ENCODE assay signal across 13 mouse cellular contexts in genomic region chr8:13340650-13341049, GRCm38 (mm10). TPM values are rescaled to one million over a fixed set of nuclear protein-coding genes. Genes with fewer than 3 reads are reported as not detected.
DNase-seq lines count a peak whose midpoint lies in the region; ATAC-seq and TF ChIP-seq lines count a peak whose summit lies in the region.
"Had no signal": no experiment of that assay in that cellular context is flagged by ENCODE, and none has a peak within 500 bp of the region (broad histone marks: within the 10 kb centered on the region; RNA-seq: fewer than 3 reads in every experiment).

No protein-coding gene starts in this region.

- peak overlapping the region; percentile 87 for H3K4me2 ChIP-seq in kidney, embryonic 15.5 days
- H3K4me2 ChIP-seq in embryonic facial prominence, embryonic 15.5 days (replicated peaks): peak overlapping the region; percentile 74
- peak overlapping the region; percentile 87 for H3K4me2 ChIP-seq in liver, embryonic 14.5 days (ENCODE audit: low read depth)

- no peak overlapping the region for H3K27ac ChIP-seq in kidney, embryonic 15.5 days
- H3K27ac ChIP-seq in ES-Bruce4 (ENCODE audit: insufficient read depth, low read length): no peak overlapping the region; the same call in 1 of the 2 replicates
- no peak overlapping the region for H3K27ac ChIP-seq in embryonic facial prominence, embryonic 15.5 days (replicated peaks)
- no peak overlapping the region; the same call in 1 of the 2 replicates for H3K27ac ChIP-seq in liver, embryonic 14.5 days

- H3K4me1 ChIP-seq in kidney, embryonic 15.5 days: peaks cover 27% of the 10 kb centered on the region
- peaks cover 6% of the 10 kb centered on the region for H3K4me1 ChIP-seq in ES-Bruce4 (ENCODE audit: control insufficient read depth, insufficient read depth, low read length)
- H3K4me1 ChIP-seq in embryonic facial prominence, embryonic 15.5 days: peaks cover 19% of the 10 kb centered on the region
- H3K4me1 ChIP-seq in liver, embryonic 14.5 days (replicated peaks; ENCODE audit: control insufficient read depth in 2 of 2, insufficient read depth in 2 of 2, low read length in 1 of 2): peaks cover 14 to 32% of the 10 kb centered on the region in 2 experiments

- no peaks in the 10 kb centered on the region for H3K9me3 ChIP-seq in kidney, embryonic 15.5 days (replicated peaks)
- no peaks in the 10 kb centered on the region for H3K9me3 ChIP-seq in ES-Bruce4 (replicated peaks; ENCODE audit: control insufficient read depth, insufficient read depth, low read length, poor library complexity, severe bottlenecking)
- H3K9me3 ChIP-seq in embryonic facial prominence, embryonic 15.5 days (replicated peaks): no peaks in the 10 kb centered on the region
- no peaks in the 10 kb centered on the region for H3K9me3 ChIP-seq in liver, embryonic 14.5 days (ENCODE audit: control insufficient read depth, low read length)

- no peak for TF ChIP-seq EP300 in ES-Bruce4 (IDR thresholded peaks at IDR 0.05; ENCODE audit: insufficient read depth, low read depth, low read length)
- TF ChIP-seq EP300 in liver, embryonic 14.5 days (IDR thresholded peaks at IDR 0.05; ENCODE audit: low read depth): no peak

- 83% methylated on average over 8 of the region's 8 CpGs for WGBS in kidney, embryonic 15.5 days
- 75% methylated on average over 8 of the region's 8 CpGs for WGBS in embryonic facial prominence, embryonic 15.5 days
- 66% methylated on average over 8 of the region's 8 CpGs for WGBS in liver, embryonic 14.5 days (ENCODE audit: insufficient replicate concordance)

- TF ChIP-seq CTCF in ES-Bruce4 (IDR thresholded peaks at IDR 0.05; ENCODE audit: low read depth, low read length): no peak
- no peak for TF ChIP-seq CTCF in liver, embryonic 14.5 days (IDR thresholded peaks at IDR 0.05; ENCODE audit: low read depth)

- no peak for TF ChIP-seq POLR2A in ES-Bruce4 (IDR thresholded peaks at IDR 0.05; ENCODE audit: insufficient read depth, low read length)

- ATAC-seq in kidney, embryonic 15.5 days (replicated peaks; ENCODE audit: low FRiP score): no peak
- no peak for ATAC-seq in embryonic facial prominence, embryonic 15.5 days (ENCODE audit: insufficient number of reproducible peaks, low FRiP score, low TSS enrichment, low read depth)
- no peak for ATAC-seq in liver, embryonic 14.5 days (ENCODE audit: insufficient read depth)

- H3K36me3 ChIP-seq in kidney, embryonic 15.5 days: peaks cover 52% of the 10 kb centered on the region
- H3K36me3 ChIP-seq in ES-Bruce4 (ENCODE audit: control insufficient read depth, insufficient read depth, low read length, poor library complexity, severe bottlenecking): peaks cover 51% of the 10 kb centered on the region
- H3K36me3 ChIP-seq in embryonic facial prominence, embryonic 15.5 days: peaks cover 50% of the 10 kb centered on the region
- H3K36me3 ChIP-seq in liver, embryonic 14.5 days (replicated peaks; ENCODE audit: control insufficient read depth, insufficient read depth, low read depth): peaks cover 30% of the 10 kb centered on the region

- 0 out of 2 replicates have a peak overlapping the region, but pooled peaks have one; percentile 95 for H3K9ac ChIP-seq in kidney, embryonic 15.5 days
- peak overlapping the region; percentile 99 for H3K9ac ChIP-seq in ES-Bruce4 (ENCODE audit: low read depth, poor library complexity, severe bottlenecking)
- no peak overlapping the region for H3K9ac ChIP-seq in embryonic facial prominence, embryonic 15.5 days
- peak overlapping the region; percentile 98; the same call in 1 of the 2 replicates for H3K9ac ChIP-seq in liver, embryonic 14.5 days (replicated peaks)

- no peak for DNase-seq in kidney, postnatal 4 days
- DNase-seq in liver, embryonic 14.5 days (ENCODE audit: low read depth in 3 of 3, low spot score in 3 of 3): no peak
- DNase-seq in cerebellum, adult 9-10 months: no peak
- DNase-seq in gastrocnemius, postnatal 25 days: no peak
- DNase-seq: cerebellum, adult 18-20 months; lung, postnatal 36 days; retina, postnatal 1 day; thymus, adult 2 months had no signal

- peak overlapping the region; percentile 91; the same call in 1 of the 2 replicates for H3K4me3 ChIP-seq in kidney, embryonic 15.5 days (replicated peaks)
- H3K4me3 ChIP-seq in ES-Bruce4 (ENCODE audit: low read depth, low read length): peak overlapping the region; percentile 20; the same call in 1 of the 2 replicates
- H3K4me3 ChIP-seq in embryonic facial prominence, embryonic 15.5 days (replicated peaks): peak overlapping the region; percentile 83
- H3K4me3 ChIP-seq in liver, embryonic 14.5 days (ENCODE audit: insufficient read depth in 1 of 2, low read depth in 2 of 2, low read length in 2 of 2): peak overlapping the region; percentile 26 to 91

- H3K27me3 ChIP-seq in kidney, embryonic 15.5 days: no peaks in the 10 kb centered on the region
- no peaks in the 10 kb centered on the region for H3K27me3 ChIP-seq in ES-Bruce4 (ENCODE audit: control insufficient read depth, insufficient read depth, low read length, poor library complexity, severe bottlenecking)
- no peaks in the 10 kb centered on the region for H3K27me3 ChIP-seq in embryonic facial prominence, embryonic 15.5 days
- no peaks in the 10 kb centered on the region for H3K27me3 ChIP-seq in liver, embryonic 14.5 days (ENCODE audit: control insufficient read depth, insufficient read depth, low read length)

RNA-seq across cellular contexts. Expression of gene Tfdp1, which starts 2.1 kb away (rescaled TPM):
- 169 and 183 TPM in 2 replicates for polyA plus RNA-seq in kidney, embryonic 15.5 days (2015; fragmentation: Nextera tagmentation; extraction: Ambion mirVana)
- 172 and 175 TPM in 2 replicates for polyA plus RNA-seq in ES-Bruce4 (2011; ENCODE audit: insufficient read depth, insufficient read length, low read depth, missing spikeins)
- 153 and 154 TPM in 2 replicates for polyA plus RNA-seq in embryonic facial prominence, embryonic 15.5 days (2015; fragmentation: Nextera tagmentation; extraction: Ambion mirVana)
- 86.2 and 108 TPM in 2 replicates for polyA plus RNA-seq in liver, embryonic 14.5 days (2012; rRNA removed)
- polyA plus RNA-seq in liver, embryonic 14.5 days (2014; fragmentation: Nextera tagmentation; extraction: Ambion mirVana): 90.1 and 107 TPM in 2 replicates
- 10 to 100 TPM; 45.5 to 46.3 TPM for total RNA-seq in gastrocnemius, postnatal 25 days (2021)

RNA-seq across cellular contexts. Expression of gene Tmco3, which starts 52.7 kb away (rescaled TPM):
- polyA plus RNA-seq in kidney, embryonic 15.5 days (2015; fragmentation: Nextera tagmentation; extraction: Ambion mirVana): 41.4 and 45.1 TPM in 2 replicates
- polyA plus RNA-seq in ES-Bruce4 (2011; ENCODE audit: insufficient read depth, insufficient read length, low read depth, missing spikeins): 12.7 and 15.1 TPM in 2 replicates
- 44.8 and 52.4 TPM in 2 replicates for polyA plus RNA-seq in embryonic facial prominence, embryonic 15.5 days (2015; fragmentation: Nextera tagmentation; extraction: Ambion mirVana)
- polyA plus RNA-seq in liver, embryonic 14.5 days (2012; rRNA removed): 2.6 and 3.7 TPM in 2 replicates
- polyA plus RNA-seq in liver, embryonic 14.5 days (2014; fragmentation: Nextera tagmentation; extraction: Ambion mirVana): 3.9 and 5.5 TPM in 2 replicates
- total RNA-seq in gastrocnemius, postnatal 25 days (2021): 10 to 100 TPM; 10.6 to 17.1 TPM

RNA-seq across cellular contexts. Expression of gene Dcun1d2, which starts 52.7 kb away (rescaled TPM):
- 24.6 and 26.0 TPM in 2 replicates for polyA plus RNA-seq in kidney, embryonic 15.5 days (2015; fragmentation: Nextera tagmentation; extraction: Ambion mirVana)
- polyA plus RNA-seq in ES-Bruce4 (2011; ENCODE audit: insufficient read depth, insufficient read length, low read depth, missing spikeins): 14.4 and 15.3 TPM in 2 replicates
- polyA plus RNA-seq in embryonic facial prominence, embryonic 15.5 days (2015; fragmentation: Nextera tagmentation; extraction: Ambion mirVana): 29.4 and 29.7 TPM in 2 replicates
- polyA plus RNA-seq in liver, embryonic 14.5 days (2012; rRNA removed): 6.5 and 7.1 TPM in 2 replicates
- 7.9 and 8.7 TPM in 2 replicates for polyA plus RNA-seq in liver, embryonic 14.5 days (2014; fragmentation: Nextera tagmentation; extraction: Ambion mirVana)
- total RNA-seq in gastrocnemius, postnatal 25 days (2021): 10 to 100 TPM; 61.9 to 67.8 TPM

RNA-seq across cellular contexts. Expression of gene Atp4b, which starts 56.0 kb away (rescaled TPM):
- polyA plus RNA-seq in kidney, embryonic 15.5 days (2015; fragmentation: Nextera tagmentation; extraction: Ambion mirVana): not detected in 2 replicates
- not detected in 2 replicates for polyA plus RNA-seq in ES-Bruce4 (2011; ENCODE audit: insufficient read depth, insufficient read length, low read depth, missing spikeins)
- not detected in 2 replicates for polyA plus RNA-seq in embryonic facial prominence, embryonic 15.5 days (2015; fragmentation: Nextera tagmentation; extraction: Ambion mirVana)
- not detected in 2 replicates for polyA plus RNA-seq in liver, embryonic 14.5 days (2012; rRNA removed)
- not detected in 2 replicates for polyA plus RNA-seq in liver, embryonic 14.5 days (2014; fragmentation: Nextera tagmentation; extraction: Ambion mirVana)
- not detected for total RNA-seq in gastrocnemius, postnatal 25 days (2021)
- total RNA-seq: gastrocnemius, postnatal 4 days; layer of hippocampus, adult 18-20 months had no signal

Comparison
In these comparisons a context has a peak if more than half of its experiments do, and no peak if none do; other contexts are left out.
1. H3K4me3 ChIP-seq: peak in every context shown above with its lines; median percentile 91 in kidney, embryonic 15.5 days; 83 in embryonic facial prominence, embryonic 15.5 days; 58 in liver, embryonic 14.5 days; 20 in ES-Bruce4.